Mouse (Mus musculus): ENCODE measurements at regions not wholly inside any gene's neighbourhood (a gene's known extent, or its start where the extent isn't known, plus 50 kb on each side); places are given as distances from the start of the nearest gene placed in this dataset.

DNA sequence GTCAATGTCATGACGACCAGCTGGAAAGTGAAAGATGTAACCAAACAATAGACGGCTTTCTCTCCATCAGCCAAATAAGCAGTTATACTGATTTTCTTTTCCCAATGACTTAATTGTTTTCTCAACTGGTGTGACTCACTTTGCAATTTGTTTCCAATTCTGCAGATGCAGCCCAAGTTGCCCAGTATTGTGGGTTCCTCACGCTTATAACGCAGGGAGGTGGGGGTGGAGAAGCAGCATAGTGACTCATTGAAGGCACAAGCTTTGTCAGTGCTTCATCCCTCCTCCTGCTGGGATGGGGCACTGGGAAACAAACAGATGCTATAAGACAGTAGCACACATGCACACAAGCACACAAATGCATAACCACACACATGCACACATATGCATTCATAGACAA lies 97.1 kb downstream of the Gm4791 start:
- TF ChIP-seq POLR2AphosphoS2 (IDR thresholded peaks at IDR 0.05; ENCODE audit: low read depth, low read length) (no peak), CTCF (conservative IDR thresholded peaks at IDR 0.05 in 1 of 2, IDR thresholded peaks at IDR 0.05 in 1 of 2; ENCODE audit: low read depth in 2 of 2, low read length in 2 of 2) (no peak), POLR2A (IDR thresholded peaks at IDR 0.05; ENCODE audit: low read depth, low read length) (no peak), JUND (conservative IDR thresholded peaks at IDR 0.05; ENCODE audit: low read depth, low read length) (no peak)
